ENCODE assay signal across 13 mouse cellular contexts in the genomic region with DNA sequence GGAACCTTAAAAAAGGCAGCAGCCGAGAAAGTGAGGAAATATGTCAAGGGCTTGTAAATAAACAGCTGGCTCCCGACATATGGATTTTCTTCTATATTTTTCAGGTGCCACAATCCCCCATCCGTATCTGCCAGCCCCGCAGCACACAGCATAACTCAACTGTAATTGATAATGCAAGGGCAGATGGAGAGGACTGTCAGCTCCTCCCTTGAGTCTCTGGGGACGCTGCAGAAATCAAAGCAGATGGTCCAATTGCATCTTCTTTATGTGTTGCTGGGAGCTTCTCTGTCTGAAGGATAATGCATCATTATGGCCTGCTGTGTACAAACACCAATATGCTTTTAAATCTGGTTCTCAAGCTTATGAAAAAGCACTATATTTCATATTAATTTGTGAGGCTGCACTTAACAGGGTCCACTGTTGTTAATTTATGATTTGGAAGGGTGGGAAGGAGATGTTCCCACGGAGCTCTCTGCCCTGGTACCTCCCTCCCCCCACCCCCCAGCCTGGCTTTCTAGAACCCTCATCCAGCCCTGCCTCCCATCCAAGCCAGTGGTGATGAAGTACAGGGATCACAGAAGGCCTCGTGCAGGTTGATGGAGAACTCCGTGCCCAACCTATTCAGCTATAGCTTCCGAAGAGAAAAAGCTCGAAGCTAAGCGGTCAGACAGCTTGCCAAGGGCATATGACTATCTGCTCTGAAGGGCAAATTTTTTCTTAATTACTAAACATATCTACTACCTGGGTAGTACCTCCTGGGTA.
DNase-seq lines count a peak whose midpoint lies in the region; ATAC-seq lines count a peak whose summit lies in the region.
"Had no signal": no experiment of that assay in that cellular context is flagged by ENCODE, and none has a peak within 500 bp of the region (broad histone marks: within the 10 kb centered on the region; RNA-seq: fewer than 3 reads in every experiment).

No protein-coding gene starts in this region.

- no peaks in the 10 kb centered on the region for H3K27me3 ChIP-seq in hindbrain, embryonic 11.5 days (ENCODE audit: control insufficient read depth, insufficient read depth, low read length)
- peaks cover 3% of the 10 kb centered on the region; the same call in 1 of the 2 replicates for H3K27me3 ChIP-seq in neural tube, embryonic 13.5 days

- H3K4me3 ChIP-seq in hindbrain, embryonic 11.5 days (ENCODE audit: low read depth, low read length): no peak overlapping the region
- H3K4me3 ChIP-seq in neural tube, embryonic 13.5 days: no peak overlapping the region
- H3K4me3 ChIP-seq: limb, embryonic 12.5 days had no signal

- WGBS in hindbrain, embryonic 11.5 days: 69% methylated on average over 11 of the region's 11 CpGs
- WGBS in neural tube, embryonic 13.5 days: 45% methylated on average over 11 of the region's 11 CpGs

- no peak overlapping the region for H3K4me2 ChIP-seq in hindbrain, embryonic 11.5 days (replicated peaks; ENCODE audit: low read depth, low read length)
- H3K4me2 ChIP-seq in neural tube, embryonic 13.5 days: no peak overlapping the region
- H3K4me2 ChIP-seq: limb, embryonic 12.5 days had no signal

- H3K27ac ChIP-seq in hindbrain, embryonic 11.5 days (ENCODE audit: low read depth, low read length): peak overlapping the region; percentile 43; the same call in 1 of the 2 replicates
- H3K27ac ChIP-seq in neural tube, embryonic 13.5 days (replicated peaks): peak overlapping the region; percentile 63
- H3K27ac ChIP-seq: limb, embryonic 12.5 days had no signal

- ATAC-seq in hindbrain, embryonic 11.5 days (ENCODE audit: low FRiP score): 0 out of 2 replicates have a peak, but pooled peaks have one; percentile 59
- ATAC-seq in neural tube, embryonic 13.5 days (ENCODE audit: low read depth): peak; percentile 74
- ATAC-seq: CD4-positive, CD25-positive, alpha-beta regulatory T cell, adult 4 months had no signal

- no peaks in the 10 kb centered on the region for H3K9me3 ChIP-seq in hindbrain, embryonic 11.5 days (ENCODE audit: control insufficient read depth, low read length)
- H3K9me3 ChIP-seq in neural tube, embryonic 13.5 days: no peaks in the 10 kb centered on the region
- H3K9me3 ChIP-seq: limb, embryonic 12.5 days had no signal

- H3K4me1 ChIP-seq in hindbrain, embryonic 11.5 days (replicated peaks; ENCODE audit: control insufficient read depth, insufficient read depth, low read length): no peaks in the 10 kb centered on the region
- peaks cover 18% of the 10 kb centered on the region for H3K4me1 ChIP-seq in neural tube, embryonic 13.5 days (replicated peaks)

- H3K9ac ChIP-seq in hindbrain, embryonic 11.5 days (ENCODE audit: low read depth, low read length): no peak overlapping the region
- H3K9ac ChIP-seq in neural tube, embryonic 13.5 days: no peak overlapping the region
- H3K9ac ChIP-seq: limb, embryonic 12.5 days had no signal

- H3K36me3 ChIP-seq in hindbrain, embryonic 11.5 days (ENCODE audit: control insufficient read depth, insufficient read depth, low read length): no peaks in the 10 kb centered on the region
- H3K36me3 ChIP-seq in neural tube, embryonic 13.5 days: no peaks in the 10 kb centered on the region
- H3K36me3 ChIP-seq: limb, embryonic 12.5 days had no signal

- DNase-seq in layer of hippocampus, adult 8-10 months (ENCODE audit: low spot score in 2 of 2): peak; percentile 8 to 23
- no peak for DNase-seq in layer of hippocampus, adult 9-10 months (ENCODE audit: low spot score)
- DNase-seq in embryo, embryonic 10.5 days (ENCODE audit: low spot score): peak; percentile 18
- peak; percentile 54 for DNase-seq in hindbrain, embryonic 11.5 days (ENCODE audit: low spot score)
- DNase-seq in urinary bladder, postnatal 25 days (ENCODE audit: low spot score): no peak
- DNase-seq in adrenal gland, postnatal 25 days: no peak
- DNase-seq: heart, adult 11 months; kidney, adult 11 months; lung, adult 18-20 months; thymus, postnatal 14 days had no signal

Comparison
In these comparisons a context has a peak if more than half of its experiments do, and no peak if none do; other contexts are left out.
1. DNase-seq: peak in layer of hippocampus, adult 8-10 months (2 of 2), embryo, embryonic 10.5 days (single experiment) and hindbrain, embryonic 11.5 days (single experiment); none in layer of hippocampus, adult 9-10 months (single experiment), urinary bladder, postnatal 25 days (single experiment) and adrenal gland, postnatal 25 days (single experiment).